Mouse (Mus musculus) frontal cortex, postnatal 25 days (tissue): ENCODE data around the gene H2afy2.
A peak's percentile ranks its signal among the peaks of the same experiment; 100 is the strongest.

Source experiments
- DNase-seq, 2 experiments: peaks; one replicate each; pipeline ENCODE4 v3.0.0; 2022; ENCODE audit warnings: low spot score in 2 of 2

Gene H2afy2

GRCm38 (mm10) chr10:61723271-61723670, 60.7 kb downstream of the H2afy2 start:
- DNase-seq, result no peak

- no peak for DNase-seq
Measured at GRCm38 (mm10) chr10:61722215-61722614, 61.7 kb downstream of the H2afy2 start.

GRCm38 (mm10) chr10:61720331-61720730, 63.6 kb downstream of the H2afy2 start:
- DNase-seq, result no peak

- no peak for DNase-seq
Measured at GRCm38 (mm10) chr10:61717406-61718296, 66.3 kb downstream of the H2afy2 start.

- DNase-seq, result no peak
Measured at GRCm38 (mm10) chr10:61715996-61716864, 67.7 kb downstream of the H2afy2 start.

GRCm38 (mm10) chr10:61715462-61715837, 68.5 kb downstream of the H2afy2 start:
- no peak for DNase-seq

GRCm38 (mm10) chr10:61714771-61715461, 69.0 kb downstream of the H2afy2 start, which contains the start of gene Aifm2:
Gene Aifm2 (plus strand): TSS chr10:61715263.
- DNase-seq, result no peak

GRCm38 (mm10) chr10:61714146-61714545, 69.8 kb downstream of the H2afy2 start:
- DNase-seq, result no peak

GRCm38 (mm10) chr10:61713601-61714000, 70.3 kb downstream of the H2afy2 start:
- DNase-seq, result no peak

GRCm38 (mm10) chr10:61706412-61707375, 77.3 kb downstream of the H2afy2 start:
- no peak for DNase-seq

- no peak for DNase-seq
Measured at GRCm38 (mm10) chr10:61704663-61705062, 79.3 kb downstream of the H2afy2 start.

GRCm38 (mm10) chr10:61697028-61697427, 86.9 kb downstream of the H2afy2 start:
- DNase-seq, result no peak

- no peak for DNase-seq
Measured at GRCm38 (mm10) chr10:61696560-61696823, 87.5 kb downstream of the H2afy2 start.

- no peak for DNase-seq
Measured at GRCm38 (mm10) chr10:61695703-61696559, 88.0 kb downstream of the H2afy2 start.

- DNase-seq, result peak; percentile 91 to 97
Measured at GRCm38 (mm10) chr10:61694870-61695670, 88.9 kb downstream of the H2afy2 start, which contains the start of gene Tysnd1. Gene Tysnd1 (plus strand): TSS chr10:61695514.

- DNase-seq, result no peak
Measured at GRCm38 (mm10) chr10:61693563-61693962, 90.4 kb downstream of the H2afy2 start.

- no peak for DNase-seq
Measured at GRCm38 (mm10) chr10:61689405-61689804, 94.5 kb downstream of the H2afy2 start.
